Mouse (Mus musculus) heart, embryonic 16.5 days (tissue): ENCODE data around the gene Serpinb3b. TPM values are rescaled to one million over a fixed set of nuclear protein-coding genes. Genes with fewer than 3 reads are reported as not detected.
"Not testable (repeated sequence)": the region's sequence is repeated elsewhere in the genome, so short reads cannot be mapped to it uniquely, and the experiment has no call there.

Source experiments
- ATAC-seq: fragments of 200-750 bp; cut with Nextera tagmentation; replicated peaks from 2 replicates; pipeline ENCODE4 v1.8.0; 2017; ENCODE audit warnings: moderate number of reproducible peaks; ENCODE audit not compliant: insufficient read depth, low FRiP score; ENCODE audit errors: extremely low read depth
- H3K27ac ChIP-seq: fragments of 300-500 bp; sonication (generic); 2 replicates; pipeline ENCODE4 v1.5.1; 2014; ENCODE audit warnings: mild to moderate bottlenecking, low read length, control low read depth, moderate library complexity
- H3K27me3 ChIP-seq: fragments of 300-500 bp; sonication (generic); 2 replicates; pipeline ENCODE4 v1.6.1; 2014; ENCODE audit warnings: low read length, mixed read lengths; ENCODE audit not compliant: control insufficient read depth, insufficient read depth
- H3K36me3 ChIP-seq: fragments of 300-500 bp; sonication (generic); 2 replicates; pipeline ENCODE4 v1.6.1; 2014; ENCODE audit not compliant: control insufficient read depth, insufficient read depth
- H3K4me1 ChIP-seq: fragments of 300-500 bp; sonication (generic); 2 replicates; pipeline ENCODE4 v1.6.1; 2014; ENCODE audit warnings: low read length, mixed read lengths; ENCODE audit not compliant: control insufficient read depth, insufficient read depth
- H3K4me2 ChIP-seq: fragments of 300-500 bp; sonication (generic); 2 replicates; pipeline ENCODE4 v1.6.1; 2014; ENCODE audit warnings: low read depth, mild to moderate bottlenecking, control low read depth, low read length
- H3K4me3 ChIP-seq: fragments of 300-500 bp; sonication (generic); 2 replicates; pipeline ENCODE4 v1.5.1; 2014; ENCODE audit warnings: mild to moderate bottlenecking, control low read depth, low read length
- H3K9ac ChIP-seq: fragments of 300-500 bp; sonication (generic); 2 replicates; pipeline ENCODE4 v1.6.1; 2014; ENCODE audit warnings: low read length, control low read depth
- H3K9me3 ChIP-seq: fragments of 300-500 bp; sonication (generic); replicated peaks from 2 replicates; pipeline ENCODE4 v1.6.1; 2016; ENCODE audit warnings: low read length; ENCODE audit not compliant: control insufficient read depth
- WGBS: fragments of 180-500 bp; shearing (Covaris S2); extraction: QIAGEN DNeasy Blood & Tissue Kit; methylation state at CpG from one replicate; pipeline ENCODE4 v1.1.7; 2014; 5-methylcytosine and 5-hydroxymethylcytosine counted together
- polyA plus RNA-seq: library from polyadenylated mRNA; unstranded; fragments of >200 nt; fragmentation: Nextera tagmentation; extraction: Ambion mirVana; gene quantifications from 2 replicates; pipeline ENCODE4 v1.2.1, GENCODE M21; 2015

The Serpinb3b gene
- not detected in 2 replicates for polyA plus RNA-seq

GRCm38 (mm10) chr1:107278261-107278660 is at the start of gene Serpinb3b, which contains the start of gene Serpinb3c:
Gene Serpinb3b, minus strand, starts transcription at chr1:107278361.
Gene Serpinb3c, minus strand, starts transcription at chr1:107278371.
- not testable (repeated sequence) for H3K4me1 ChIP-seq, H3K27me3 ChIP-seq, ATAC-seq, H3K9ac ChIP-seq, H3K4me2 ChIP-seq, H3K9me3 ChIP-seq, H3K27ac ChIP-seq, H3K4me3 ChIP-seq, H3K36me3 ChIP-seq

- H3K4me1 ChIP-seq, H3K36me3 ChIP-seq, H3K27me3 ChIP-seq, H3K4me3 ChIP-seq, ATAC-seq, H3K9me3 ChIP-seq, H3K27ac ChIP-seq, H3K9ac ChIP-seq, H3K4me2 ChIP-seq: not testable (repeated sequence)
- WGBS: 27% methylated on average over 3 of the region's 3 CpGs
These were observed 35.0 kb downstream of the Serpinb3b start for GRCm38 (mm10) chr1:107243170-107243569.

DNA sequence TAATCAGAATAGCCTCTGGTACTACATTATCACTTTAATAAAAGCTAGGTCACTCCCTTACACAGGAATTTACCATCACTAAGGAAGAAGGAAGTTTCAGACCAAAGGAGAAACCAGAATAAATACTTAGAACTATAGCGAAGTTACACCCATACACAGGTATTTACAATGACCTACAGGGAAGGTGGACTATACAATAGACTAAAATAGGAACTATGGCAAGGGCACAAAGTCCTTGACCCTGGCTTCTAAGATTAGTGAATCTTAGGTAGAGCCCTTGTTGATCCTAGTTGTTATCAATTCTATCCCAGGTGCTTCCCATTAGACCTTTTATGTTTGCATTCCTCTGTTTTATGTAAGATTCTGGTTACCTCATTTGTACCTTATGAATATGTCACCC is 60.9 kb downstream of the Serpinb3b start:
- 76% methylated on average over 1 of the region's 1 CpGs for WGBS
- H3K4me3 ChIP-seq, H3K27me3 ChIP-seq, H3K27ac ChIP-seq, H3K4me1 ChIP-seq, H3K9me3 ChIP-seq, H3K36me3 ChIP-seq, H3K4me2 ChIP-seq, H3K9ac ChIP-seq, ATAC-seq: not testable (repeated sequence)

- not testable (repeated sequence) for ATAC-seq, H3K4me2 ChIP-seq, H3K36me3 ChIP-seq, H3K9ac ChIP-seq, H3K4me1 ChIP-seq, H3K27ac ChIP-seq, H3K4me3 ChIP-seq, H3K9me3 ChIP-seq, H3K27me3 ChIP-seq
These were observed 150.7 kb downstream of the Serpinb3b start for GRCm38 (mm10) chr1:107127453-107127852.

Other genes with a start within 250 kb of the Serpinb3b start
- 0.17 and 0.28 TPM in 2 replicates for gene Serpinb3a, start 226.1 kb downstream of the Serpinb3b start, polyA plus RNA-seq
- gene Serpinb3d, start 194.9 kb downstream of the Serpinb3b start, polyA plus RNA-seq: not detected in 2 replicates
- gene Serpinb3c, start within 50 bp of the Serpinb3b start, polyA plus RNA-seq: 0.13 TPM in 1 of 2 replicates, not detected in the other
- 0.26 and 0.31 TPM in 2 replicates for gene Serpinb11, start 82.8 kb upstream of the Serpinb3b start, polyA plus RNA-seq
- 0.10 and 0.30 TPM in 2 replicates for gene Serpinb7, start 121.3 kb upstream of the Serpinb3b start, polyA plus RNA-seq
- gene Serpinb2, start 233.1 kb upstream of the Serpinb3b start, polyA plus RNA-seq: 0.07 and 0.46 TPM in 2 replicates